In the genomic region with DNA sequence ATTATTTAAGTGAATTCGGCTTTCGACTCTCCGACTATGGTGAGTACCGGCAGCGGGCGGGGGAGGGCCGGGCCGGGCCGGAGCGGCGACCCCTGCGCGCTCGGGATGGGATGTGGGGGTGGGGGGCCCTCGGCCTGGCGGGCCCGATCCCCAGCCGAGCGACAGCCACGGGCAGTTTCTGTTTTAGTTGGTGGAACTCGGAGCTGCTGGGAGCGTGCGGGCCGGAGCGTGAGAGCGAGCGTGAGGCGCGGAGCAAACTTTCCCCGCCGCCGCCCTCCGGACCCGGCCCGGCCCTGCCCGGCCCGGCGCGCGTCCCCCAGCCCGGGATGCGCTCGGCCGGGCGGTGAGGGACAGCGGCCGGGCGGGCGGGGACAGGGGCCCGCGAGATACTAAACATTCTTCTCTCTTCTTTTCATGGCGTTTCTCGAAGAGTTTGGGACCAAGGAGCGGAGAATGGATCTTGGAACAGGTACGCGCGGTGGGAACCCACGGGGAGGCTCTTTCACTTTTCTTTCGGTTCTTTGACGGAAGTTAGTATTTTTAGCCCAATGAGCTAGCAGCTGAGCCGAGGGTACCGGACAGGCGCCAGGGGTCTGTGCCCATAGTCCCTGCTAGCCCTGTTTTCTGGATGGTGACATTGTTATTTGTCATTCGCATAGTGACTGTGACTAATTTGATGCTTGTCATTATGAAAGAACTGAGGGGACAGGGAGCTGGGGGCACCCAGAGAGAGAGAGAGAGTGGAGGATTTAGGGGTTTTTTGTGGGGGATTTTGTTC, we compare ENCODE assay signal across 8 mouse cellular contexts.
DNase-seq lines count a peak whose midpoint lies in the region; ATAC-seq and TF ChIP-seq lines count a peak whose summit lies in the region.

No protein-coding gene starts in this region.

- TF ChIP-seq POLR2A in lung, adult 2 months (IDR thresholded peaks at IDR 0.05; ENCODE audit: borderline replicate concordance, extremely low read depth, low read depth, low read length): no peak

- under 1% methylated on average over 64 of the region's 64 CpGs for WGBS in lung, adult 2 months
- WGBS in embryonic facial prominence, embryonic 11.5 days: under 1% methylated on average over 58 of the region's 64 CpGs
- WGBS in intestine, embryonic 14.5 days: 2% methylated on average over 61 of the region's 64 CpGs
- under 1% methylated on average over 61 of the region's 64 CpGs for WGBS in midbrain, postnatal 0 days

- H3K4me2 ChIP-seq in embryonic facial prominence, embryonic 11.5 days (ENCODE audit: low read depth, low read length): peak overlapping the region; percentile 97
- H3K4me2 ChIP-seq in intestine, embryonic 14.5 days (ENCODE audit: low read length): peak overlapping the region; percentile 99
- peak overlapping the region; percentile 100 for H3K4me2 ChIP-seq in midbrain, postnatal 0 days (ENCODE audit: low read depth, low read length, poor library complexity, severe bottlenecking)

- H3K4me3 ChIP-seq in lung, adult 2 months (replicated peaks; ENCODE audit: extremely low read depth, low read depth, low read length): peak overlapping the region; percentile 85
- H3K4me3 ChIP-seq in embryonic facial prominence, embryonic 11.5 days (ENCODE audit: low read depth, low read length): peak overlapping the region; percentile 61
- peak overlapping the region; percentile 67 for H3K4me3 ChIP-seq in intestine, embryonic 14.5 days (ENCODE audit: low read depth, low read length)
- H3K4me3 ChIP-seq in midbrain, postnatal 0 days (ENCODE audit: low read depth, low read length): peak overlapping the region; percentile 45

- ATAC-seq in embryonic facial prominence, embryonic 11.5 days (replicated peaks; ENCODE audit: insufficient number of reproducible peaks, low FRiP score, low TSS enrichment, low read depth): no peak
- 0 out of 2 replicates have a peak, but pooled peaks have one; percentile 7 for ATAC-seq in intestine, embryonic 14.5 days (replicated peaks; ENCODE audit: low FRiP score, low TSS enrichment, low read depth)
- no peak for ATAC-seq in midbrain, postnatal 0 days (ENCODE audit: low FRiP score)

- no peaks in the 10 kb centered on the region for H3K36me3 ChIP-seq in embryonic facial prominence, embryonic 11.5 days (replicated peaks; ENCODE audit: control insufficient read depth, insufficient read depth, low read depth, low read length)
- H3K36me3 ChIP-seq in intestine, embryonic 14.5 days (ENCODE audit: control insufficient read depth, insufficient read depth, low read length): no peaks in the 10 kb centered on the region
- H3K36me3 ChIP-seq in midbrain, postnatal 0 days (ENCODE audit: insufficient read depth, low read length): no peaks in the 10 kb centered on the region

- no peaks in the 10 kb centered on the region for H3K9me3 ChIP-seq in embryonic facial prominence, embryonic 11.5 days (replicated peaks; ENCODE audit: control insufficient read depth, low read length)
- no peaks in the 10 kb centered on the region for H3K9me3 ChIP-seq in intestine, embryonic 14.5 days (ENCODE audit: control insufficient read depth, low read length)
- no peaks in the 10 kb centered on the region for H3K9me3 ChIP-seq in midbrain, postnatal 0 days (ENCODE audit: low read length)

- TF ChIP-seq CTCF in lung, adult 2 months (IDR thresholded peaks at IDR 0.05; ENCODE audit: insufficient read depth, low read length): no peak
- no peak for TF ChIP-seq CTCF in midbrain, postnatal 0 days (IDR thresholded peaks at IDR 0.05)

- H3K4me1 ChIP-seq in lung, adult 2 months (ENCODE audit: control insufficient read depth, insufficient read depth, low read length): peaks cover 29% of the 10 kb centered on the region
- H3K4me1 ChIP-seq in embryonic facial prominence, embryonic 11.5 days (ENCODE audit: control insufficient read depth, insufficient read depth, low read length): no peaks in the 10 kb centered on the region
- H3K4me1 ChIP-seq in intestine, embryonic 14.5 days (replicated peaks; ENCODE audit: control insufficient read depth, insufficient read depth, low read length): 0 out of 2 replicates have a peak, but pooled peaks cover 9% of the 10 kb centered on the region
- 0 out of 2 replicates have a peak, but pooled peaks cover 5% of the 10 kb centered on the region for H3K4me1 ChIP-seq in midbrain, postnatal 0 days (ENCODE audit: insufficient read depth, low read length)

- H3K27ac ChIP-seq in embryonic facial prominence, embryonic 11.5 days (replicated peaks; ENCODE audit: low read depth, low read length): no peak overlapping the region
- H3K27ac ChIP-seq in intestine, embryonic 14.5 days (ENCODE audit: low read depth): no peak overlapping the region
- H3K27ac ChIP-seq in midbrain, postnatal 0 days (ENCODE audit: low read depth, low read length): no peak overlapping the region

- DNase-seq in lung, adult 2 months: no peak
- no peak for DNase-seq in lung, postnatal 25 days (ENCODE audit: low spot score)
- DNase-seq in embryonic facial prominence, embryonic 11.5 days (ENCODE audit: low spot score): no peak
- DNase-seq in intestine, embryonic 14.5 days (ENCODE audit: low spot score): no peak
- no peak for DNase-seq in midbrain, postnatal 0 days (ENCODE audit: low spot score)
- no peak for DNase-seq in urinary bladder, adult 18-20 months (ENCODE audit: low spot score in 2 of 2)
- DNase-seq in frontal cortex, postnatal 10 days (ENCODE audit: low spot score in 2 of 2): no peak
- no peak for DNase-seq in right cerebral cortex, adult 18-20 months

- peaks cover 49% of the 10 kb centered on the region for H3K27me3 ChIP-seq in embryonic facial prominence, embryonic 11.5 days (ENCODE audit: control insufficient read depth, insufficient read depth, low read length)
- H3K27me3 ChIP-seq in intestine, embryonic 14.5 days (replicated peaks; ENCODE audit: control insufficient read depth, insufficient read depth, low read length): peaks cover 19% of the 10 kb centered on the region
- peaks cover 38% of the 10 kb centered on the region for H3K27me3 ChIP-seq in midbrain, postnatal 0 days (ENCODE audit: insufficient read depth, low read length)

- peak overlapping the region; percentile 37 for H3K9ac ChIP-seq in embryonic facial prominence, embryonic 11.5 days (replicated peaks; ENCODE audit: low read length)
- peak overlapping the region; percentile 54 for H3K9ac ChIP-seq in intestine, embryonic 14.5 days (ENCODE audit: low read length)
- 0 out of 2 replicates have a peak overlapping the region, but pooled peaks have one; percentile 42 for H3K9ac ChIP-seq in midbrain, postnatal 0 days (replicated peaks; ENCODE audit: low read length, poor library complexity, severe bottlenecking)
